Mouse (Mus musculus): ENCODE data around the gene Olfr131. TPM values are rescaled to one million over a fixed set of nuclear protein-coding genes. Genes with fewer than 3 reads are reported as not detected.
"Not testable (repeated sequence)": the region's sequence is repeated elsewhere in the genome, so short reads cannot be mapped to it uniquely, and the experiment has no call there.

Olfr131 gene
- not detected in 2 replicates for polyA plus RNA-seq (2011; ENCODE audit: insufficient read length, low read depth, missing spikeins)

GRCm38 (mm10) chr17:38088593-38088992 lies at the start of gene Olfr131:
TSS of gene Olfr131 (minus strand) at chr17:38088693.
- Histone ChIP-seq H3K4me3 (ENCODE audit: insufficient read depth, low read length) (no peak within 1 kb of the TSS), H3K4me1 (ENCODE audit: control insufficient read depth, insufficient read depth, low read length) (no peaks in the 10 kb centered on the region), H3K27ac (ENCODE audit: insufficient read depth, low read length) (no peak within 1 kb of the TSS)
- TF ChIP-seq CTCF (IDR thresholded peaks at IDR 0.05; ENCODE audit: borderline replicate concordance, insufficient read depth, low read length): no peak
- no peak for TF ChIP-seq POLR2A (IDR thresholded peaks at IDR 0.05; ENCODE audit: low read depth, low read length)

- TF ChIP-seq POLR2A (IDR thresholded peaks at IDR 0.05; ENCODE audit: low read depth, low read length) (no peak), CTCF (IDR thresholded peaks at IDR 0.05; ENCODE audit: borderline replicate concordance, insufficient read depth, low read length) (no peak)
- Histone ChIP-seq H3K4me1 (ENCODE audit: control insufficient read depth, insufficient read depth, low read length) (no peaks in the 10 kb centered on the region), H3K27ac (ENCODE audit: insufficient read depth, low read length) (no peak within 1 kb of the TSS), H3K4me3 (ENCODE audit: insufficient read depth, low read length) (no peak within 1 kb of the TSS)
Observed at GRCm38 (mm10) chr17:38134426-38134825, 45.9 kb upstream of the Olfr131 start, which contains the start of gene Olfr132. TSS of gene Olfr132 (minus strand) at chr17:38134526.

GRCm38 (mm10) chr17:38125371-38125770 lies 36.9 kb upstream of the Olfr131 start:
- H3K4me3 ChIP-seq (ENCODE audit: insufficient read depth, low read length); H3K4me1 ChIP-seq (ENCODE audit: control insufficient read depth, insufficient read depth, low read length); H3K27ac ChIP-seq (ENCODE audit: insufficient read depth, low read length): not testable (repeated sequence)

GRCm38 (mm10) chr17:38124199-38124598 lies 35.7 kb upstream of the Olfr131 start:
- not testable (repeated sequence) for H3K4me3 ChIP-seq (ENCODE audit: insufficient read depth, low read length); H3K4me1 ChIP-seq (ENCODE audit: control insufficient read depth, insufficient read depth, low read length); H3K27ac ChIP-seq (ENCODE audit: insufficient read depth, low read length)

- TF ChIP-seq POLR2A (IDR thresholded peaks at IDR 0.05; ENCODE audit: low read depth, low read length) (no peak), CTCF (IDR thresholded peaks at IDR 0.05; ENCODE audit: borderline replicate concordance, insufficient read depth, low read length) (no peak)
- H3K27ac ChIP-seq (ENCODE audit: insufficient read depth, low read length): no peak overlapping the region
- H3K4me3 ChIP-seq (ENCODE audit: insufficient read depth, low read length): no peak overlapping the region
- no peaks in the 10 kb centered on the region for H3K4me1 ChIP-seq (ENCODE audit: control insufficient read depth, insufficient read depth, low read length)
Observed at GRCm38 (mm10) chr17:38082364-38082763, 6.1 kb downstream of the Olfr131 start.

- Histone ChIP-seq H3K27ac (ENCODE audit: insufficient read depth, low read length) (no peak within 1 kb of the TSS), H3K4me1 (ENCODE audit: control insufficient read depth, insufficient read depth, low read length) (no peaks in the 10 kb centered on the region), H3K4me3 (ENCODE audit: insufficient read depth, low read length) (no peak within 1 kb of the TSS)
- TF ChIP-seq POLR2A (IDR thresholded peaks at IDR 0.05; ENCODE audit: low read depth, low read length) (no peak), CTCF (IDR thresholded peaks at IDR 0.05; ENCODE audit: borderline replicate concordance, insufficient read depth, low read length) (no peak)
Observed at GRCm38 (mm10) chr17:38063621-38064020, 24.9 kb downstream of the Olfr131 start, which contains the start of gene Olfr130. TSS of gene Olfr130 (plus strand) at chr17:38063921.

- TF ChIP-seq CTCF (IDR thresholded peaks at IDR 0.05; ENCODE audit: borderline replicate concordance, insufficient read depth, low read length) (no peak), POLR2A (IDR thresholded peaks at IDR 0.05; ENCODE audit: low read depth, low read length) (no peak)
- H3K4me1 ChIP-seq (ENCODE audit: control insufficient read depth, insufficient read depth, low read length): no peaks in the 10 kb centered on the region
- no peak within 1 kb of the TSS for H3K4me3 ChIP-seq (ENCODE audit: insufficient read depth, low read length)
- no peak within 1 kb of the TSS for H3K27ac ChIP-seq (ENCODE audit: insufficient read depth, low read length)
Observed at GRCm38 (mm10) chr17:38059979-38060378, 28.5 kb downstream of the Olfr131 start, which contains the start of gene Olfr129. TSS of gene Olfr129 (minus strand) at chr17:38060079.

Other genes with a start within 250 kb of the Olfr131 start
- not detected in 2 replicates for gene Olfr126, start 241.2 kb downstream of the Olfr131 start, polyA plus RNA-seq (2011; ENCODE audit: insufficient read length, low read depth, missing spikeins)
- not detected in 2 replicates for gene Olfr127, start 188.3 kb downstream of the Olfr131 start, polyA plus RNA-seq (2011; ENCODE audit: insufficient read length, low read depth, missing spikeins)
- gene Olfr128, start 168.1 kb downstream of the Olfr131 start, polyA plus RNA-seq (2011; ENCODE audit: insufficient read length, low read depth, missing spikeins): not detected in 2 replicates
- gene Olfr761, start 135.6 kb downstream of the Olfr131 start, polyA plus RNA-seq (2011; ENCODE audit: insufficient read length, low read depth, missing spikeins): not detected in 2 replicates
- 0.16 TPM in 1 of 2 replicates, not detected in the other for gene Olfr129, start 28.6 kb downstream of the Olfr131 start, polyA plus RNA-seq (2011; ENCODE audit: insufficient read length, low read depth, missing spikeins)
- not detected in 2 replicates for gene Olfr130, start 24.8 kb downstream of the Olfr131 start, polyA plus RNA-seq (2011; ENCODE audit: insufficient read length, low read depth, missing spikeins)
- gene Olfr132, start 45.8 kb upstream of the Olfr131 start, polyA plus RNA-seq (2011; ENCODE audit: insufficient read length, low read depth, missing spikeins): not detected in 2 replicates
- not detected in 2 replicates for gene Olfr133, start 56.6 kb upstream of the Olfr131 start, polyA plus RNA-seq (2011; ENCODE audit: insufficient read length, low read depth, missing spikeins)
- gene Olfr134, start 82.7 kb upstream of the Olfr131 start, polyA plus RNA-seq (2011; ENCODE audit: insufficient read length, low read depth, missing spikeins): not detected in 2 replicates
- gene Olfr135, start 115.6 kb upstream of the Olfr131 start, polyA plus RNA-seq (2011; ENCODE audit: insufficient read length, low read depth, missing spikeins): not detected in 2 replicates
- not detected in 2 replicates for gene Olfr138, start 172.3 kb upstream of the Olfr131 start, polyA plus RNA-seq (2011; ENCODE audit: insufficient read length, low read depth, missing spikeins)
- gene Olfr137, start 218.9 kb upstream of the Olfr131 start, polyA plus RNA-seq (2011; ENCODE audit: insufficient read length, low read depth, missing spikeins): not detected in 2 replicates
- gene Olfr136, start 241.1 kb upstream of the Olfr131 start, polyA plus RNA-seq (2011; ENCODE audit: insufficient read length, low read depth, missing spikeins): not detected in 2 replicates